19 mouse cellular contexts compared by ENCODE assay signal in the genomic region with DNA sequence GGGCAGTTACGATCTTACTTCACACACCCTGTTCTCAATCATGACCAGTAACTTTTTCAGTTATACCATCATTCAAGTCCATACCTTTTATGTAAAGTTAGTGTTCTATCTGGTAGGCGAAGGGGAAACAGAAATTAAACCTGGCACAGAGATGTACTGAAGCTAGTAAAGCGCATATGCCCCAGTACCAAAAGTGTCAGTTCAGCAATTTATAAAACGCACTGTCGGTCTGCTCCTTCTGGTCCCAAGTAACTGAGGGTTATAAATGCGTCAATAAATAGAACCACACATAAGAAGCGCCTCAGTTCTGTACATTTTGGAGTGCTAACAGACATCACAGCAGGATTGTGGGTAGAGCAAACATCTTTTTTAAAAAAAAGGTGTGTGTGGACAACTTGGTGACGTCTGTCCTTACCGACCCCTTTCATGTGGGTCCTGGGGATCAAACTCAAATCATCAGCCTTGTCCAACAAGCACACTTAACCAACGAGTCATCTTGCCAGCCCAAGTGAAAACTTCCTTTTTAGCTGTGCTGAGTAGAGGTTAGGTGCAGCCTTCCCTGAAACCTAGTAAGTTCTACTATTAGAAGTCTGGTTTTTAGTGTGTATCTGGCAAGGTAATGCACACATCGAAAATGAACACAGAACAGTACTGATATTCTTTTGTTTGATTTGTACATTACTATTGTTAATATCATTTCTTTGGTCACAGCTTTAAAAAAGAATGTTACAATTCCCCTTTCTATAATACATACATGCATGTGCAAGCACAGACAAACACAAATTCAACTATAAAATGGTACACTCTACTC.
A peak's percentile ranks its signal among the peaks of the same experiment; 100 is the strongest.
DNase-seq lines count a peak whose midpoint lies in the region; ATAC-seq and TF ChIP-seq lines count a peak whose summit lies in the region.
"Had no signal": no experiment of that assay in that cellular context is flagged by ENCODE, and none has a peak within 500 bp of the region (broad histone marks: within the 10 kb centered on the region; RNA-seq: fewer than 3 reads in every experiment).

No protein-coding gene starts in this region.

- H3K27me3 ChIP-seq in liver, embryonic 16.5 days (ENCODE audit: control insufficient read depth, insufficient read depth, low read depth, low read length) = no peaks in the 10 kb centered on the region
- H3K27me3 ChIP-seq in hindbrain, postnatal 0 days (ENCODE audit: insufficient read depth, low read length) = no peaks in the 10 kb centered on the region
- H3K27me3 ChIP-seq: heart, embryonic 15.5 days; hindbrain, embryonic 15.5 days; kidney, embryonic 15.5 days had no signal

- DNase-seq in heart, adult 11 months = peak; percentile 50
- DNase-seq in heart, adult 9 months (ENCODE audit: low spot score in 2 of 2) = no peak
- DNase-seq in thymus, postnatal 14 days = peak; percentile 32
- DNase-seq in thymus, postnatal 25 days = no peak
- DNase-seq in thymus, postnatal 4 days = peak; percentile 33
- DNase-seq in hindbrain, postnatal 0 days (ENCODE audit: low spot score) = no peak
- no peak for DNase-seq in layer of hippocampus, adult 8-10 months (ENCODE audit: low spot score in 2 of 2)
- DNase-seq: adrenal gland, postnatal 36 days; cerebellum, adult 18-20 months; embryo, embryonic 11 days; layer of hippocampus, adult 9-11 months; lung, embryonic 14.5 days; right cerebral cortex, adult 18-20 months had no signal

- no peak for ATAC-seq in liver, embryonic 16.5 days (ENCODE audit: low read depth)
- ATAC-seq in hindbrain, postnatal 0 days = no peak

- H3K4me2 ChIP-seq in liver, embryonic 16.5 days (ENCODE audit: low read depth, low read length) = no peak overlapping the region
- H3K4me2 ChIP-seq in hindbrain, postnatal 0 days (ENCODE audit: low read depth, low read length) = no peak overlapping the region
- H3K4me2 ChIP-seq: heart, embryonic 15.5 days; hindbrain, embryonic 15.5 days; kidney, embryonic 15.5 days; lung, embryonic 14.5 days had no signal

- 0 out of 2 replicates have a peak overlapping the region, but pooled peaks have one; percentile 1 for H3K27ac ChIP-seq in liver, embryonic 16.5 days (ENCODE audit: low read length)
- no peak overlapping the region for H3K27ac ChIP-seq in hindbrain, postnatal 0 days
- H3K27ac ChIP-seq: heart, embryonic 15.5 days; hindbrain, embryonic 15.5 days; kidney, embryonic 15.5 days had no signal

- H3K4me3 ChIP-seq in liver, embryonic 16.5 days (ENCODE audit: low read depth, low read length) = no peak overlapping the region
- no peak overlapping the region for H3K4me3 ChIP-seq in hindbrain, postnatal 0 days (ENCODE audit: low read length)
- H3K4me3 ChIP-seq: erythroblast, embryonic 14.5 days; heart, embryonic 15.5 days; hindbrain, embryonic 15.5 days; kidney, embryonic 15.5 days; myocyte had no signal

- TF ChIP-seq CTCF in hindbrain, postnatal 0 days (IDR thresholded peaks at IDR 0.05; ENCODE audit: low read depth) = no peak

- no peaks in the 10 kb centered on the region for H3K9me3 ChIP-seq in liver, embryonic 16.5 days (replicated peaks; ENCODE audit: control insufficient read depth, low read length)
- no peaks in the 10 kb centered on the region for H3K9me3 ChIP-seq in hindbrain, postnatal 0 days (ENCODE audit: low read length)
- H3K9me3 ChIP-seq: heart, embryonic 15.5 days; hindbrain, embryonic 15.5 days; kidney, embryonic 15.5 days had no signal

- no peak overlapping the region for H3K9ac ChIP-seq in liver, embryonic 16.5 days (ENCODE audit: low read depth, low read length)
- H3K9ac ChIP-seq in hindbrain, postnatal 0 days (replicated peaks; ENCODE audit: low read length) = no peak overlapping the region
- H3K9ac ChIP-seq: heart, embryonic 15.5 days; hindbrain, embryonic 15.5 days; kidney, embryonic 15.5 days; lung, embryonic 14.5 days had no signal

- no peaks in the 10 kb centered on the region for H3K36me3 ChIP-seq in liver, embryonic 16.5 days (ENCODE audit: control insufficient read depth, insufficient read depth)
- H3K36me3 ChIP-seq in hindbrain, postnatal 0 days (ENCODE audit: insufficient read depth, low read length) = no peaks in the 10 kb centered on the region
- H3K36me3 ChIP-seq: heart, embryonic 15.5 days; hindbrain, embryonic 15.5 days; kidney, embryonic 15.5 days had no signal

- WGBS in liver, embryonic 16.5 days (ENCODE audit: insufficient replicate concordance) = 58% methylated on average over 11 of the region's 11 CpGs
- WGBS in hindbrain, postnatal 0 days = 87% methylated on average over 11 of the region's 11 CpGs

- peaks cover 4% of the 10 kb centered on the region for H3K4me1 ChIP-seq in liver, embryonic 16.5 days (ENCODE audit: control insufficient read depth, low read depth, low read length)
- H3K4me1 ChIP-seq in hindbrain, postnatal 0 days (ENCODE audit: insufficient read depth, low read length) = peaks cover 8% of the 10 kb centered on the region; the same call in 1 of the 2 replicates
- H3K4me1 ChIP-seq: kidney, embryonic 15.5 days had no signal

Comparison
In these comparisons a context has a peak if more than half of its experiments do, and no peak if none do; other contexts are left out.
1. DNase-seq: peak in heart, adult 11 months (single experiment), thymus, postnatal 14 days (single experiment) and thymus, postnatal 4 days (single experiment); none in heart, adult 9 months (0 of 2), thymus, postnatal 25 days (single experiment), hindbrain, postnatal 0 days (single experiment) and layer of hippocampus, adult 8-10 months (0 of 2).